Mouse (Mus musculus) stomach, postnatal 0 days (tissue): ENCODE results near the gene Grin2c. TPM values are rescaled to one million over a fixed set of nuclear protein-coding genes. Genes with fewer than 3 reads are reported as not detected.
A peak's percentile ranks its signal among the peaks of the same experiment; 100 is the strongest.

ENCODE experiments used
- ATAC-seq: fragments of 200-750 bp; cut with Nextera tagmentation; 2 replicates; pipeline ENCODE4 v1.8.0; 2017; ENCODE audit not compliant: low FRiP score, low TSS enrichment
- DNase-seq: peaks from one replicate; pipeline ENCODE4 v3.0.0-alpha.2; 2016; ENCODE audit warnings: low spot score
- H3K27ac ChIP-seq: fragments of 300-500 bp; sonication (generic); replicated peaks from 2 replicates; pipeline ENCODE4 v1.5.1; 2014; ENCODE audit warnings: mild to moderate bottlenecking, control low read depth
- H3K27me3 ChIP-seq: fragments of 300-500 bp; sonication (generic); 2 replicates; pipeline ENCODE4 v1.6.1; 2014; ENCODE audit warnings: low read length; ENCODE audit not compliant: control insufficient read depth, insufficient read depth
- H3K36me3 ChIP-seq: fragments of 300-500 bp; sonication (generic); 2 replicates; pipeline ENCODE4 v1.6.1; 2014; ENCODE audit warnings: low read length, mixed read lengths; ENCODE audit not compliant: control insufficient read depth, insufficient read depth
- H3K4me1 ChIP-seq: fragments of 300-500 bp; sonication (generic); replicated peaks from 2 replicates; pipeline ENCODE4 v1.6.1; 2014; ENCODE audit warnings: antibody characterized with exemption; ENCODE audit not compliant: control insufficient read depth, insufficient read depth
- H3K4me2 ChIP-seq: fragments of 300-500 bp; sonication (generic); replicated peaks from 2 replicates; pipeline ENCODE4 v1.6.1; 2014; ENCODE audit warnings: low read depth, mild to moderate bottlenecking, control low read depth, moderate library complexity
- H3K4me3 ChIP-seq: fragments of 300-500 bp; sonication (generic); 2 replicates; pipeline ENCODE4 v1.5.1; 2014; ENCODE audit warnings: low read depth, low read length, control low read depth
- H3K9ac ChIP-seq: fragments of 300-500 bp; sonication (generic); 2 replicates; pipeline ENCODE4 v1.6.1; 2014; ENCODE audit warnings: mild to moderate bottlenecking, low read length, control low read depth, mixed read lengths
- H3K9me3 ChIP-seq: fragments of 300-500 bp; sonication (generic); 2 replicates; pipeline ENCODE4 v1.6.1; 2016; ENCODE audit warnings: low read length; ENCODE audit not compliant: control insufficient read depth
- CTCF ChIP-seq: IDR thresholded peaks from 2 replicates; pipeline ENCODE4 v1.5.1; 2016; ENCODE audit warnings: antibody characterized with exemption, low read depth, mild to moderate bottlenecking, moderate library complexity
- EP300 ChIP-seq: optimal IDR thresholded peaks from 2 replicates; pipeline ENCODE3; 2016; ENCODE audit warnings: antibody characterized with exemption
- WGBS: fragments of 180-500 bp; shearing (Covaris S2); extraction: QIAGEN DNeasy Blood & Tissue Kit; methylation state at CpG from one replicate; pipeline ENCODE4 v1.1.7; 2014; 5-methylcytosine and 5-hydroxymethylcytosine counted together
- microRNA-seq: library from miRNA; unstranded; fragments of <30 nt; microRNA quantifications from one replicate; pipeline ENCODE4, GENCODE M21; 2016
- polyA plus RNA-seq: library from polyadenylated mRNA; unstranded; fragments of >200 nt; fragmentation: Nextera tagmentation; extraction: Ambion mirVana; gene quantifications from 2 replicates; pipeline ENCODE4 v1.2.1, GENCODE M21; 2015

The Grin2c gene
- polyA plus RNA-seq, 1 experiment from 2014 or later: not detected

- TF ChIP-seq CTCF: no peak
- TF ChIP-seq EP300: no peak
- Histone ChIP-seq H3K9me3 (no peaks in the 10 kb centered on the region), H3K4me3 (no peak overlapping the region), H3K27me3 (no peaks in the 10 kb centered on the region), H3K4me2 (no peak overlapping the region), H3K27ac (no peak overlapping the region), H3K4me1 (no peaks in the 10 kb centered on the region), H3K36me3 (peaks cover 11% of the 10 kb centered on the region), H3K9ac (no peak overlapping the region)
- ATAC-seq (no peak), DNase-seq (no peak)
- WGBS: 73% methylated on average over 25 of the region's 25 CpGs
Observed at GRCm38 (mm10) chr11:115208776-115209732, 58.0 kb downstream of the Grin2c start.

GRCm38 (mm10) chr11:115208126-115208525 lies 58.9 kb downstream of the Grin2c start:
- Histone ChIP-seq H3K9ac (no peak overlapping the region), H3K9me3 (no peaks in the 10 kb centered on the region), H3K4me3 (no peak overlapping the region), H3K27ac (no peak overlapping the region), H3K4me1 (no peaks in the 10 kb centered on the region), H3K36me3 (peaks cover 15% of the 10 kb centered on the region), H3K27me3 (no peaks in the 10 kb centered on the region), H3K4me2 (no peak overlapping the region)
- ATAC-seq (no peak), DNase-seq (no peak)
- WGBS: 79% methylated on average over 12 of the region's 12 CpGs
- TF ChIP-seq EP300 (no peak), CTCF (no peak)

- peaks cover 21% of the 10 kb centered on the region for H3K36me3 ChIP-seq
- TF ChIP-seq CTCF: no peak
- TF ChIP-seq EP300: no peak
- H3K4me3 ChIP-seq: no peak overlapping the region
- no peaks in the 10 kb centered on the region for H3K9me3 ChIP-seq
- WGBS: 95% methylated on average over 9 of the region's 9 CpGs
- DNase-seq: no peak
- no peak overlapping the region for H3K4me2 ChIP-seq
- no peak overlapping the region for H3K27ac ChIP-seq
- H3K9ac ChIP-seq: no peak overlapping the region
- no peak for ATAC-seq
- H3K27me3 ChIP-seq: no peaks in the 10 kb centered on the region
- H3K4me1 ChIP-seq: no peaks in the 10 kb centered on the region
Observed at GRCm38 (mm10) chr11:115202756-115203155, 64.3 kb downstream of the Grin2c start.

GRCm38 (mm10) chr11:115202316-115202715 lies 64.7 kb downstream of the Grin2c start:
- Histone ChIP-seq H3K27ac (no peak overlapping the region), H3K4me2 (no peak overlapping the region), H3K27me3 (no peaks in the 10 kb centered on the region), H3K36me3 (peaks cover 23% of the 10 kb centered on the region), H3K4me1 (no peaks in the 10 kb centered on the region), H3K4me3 (no peak overlapping the region), H3K9me3 (no peaks in the 10 kb centered on the region), H3K9ac (no peak overlapping the region)
- TF ChIP-seq CTCF (peak; percentile 97), EP300 (no peak)
- peak; percentile 87 for DNase-seq
- ATAC-seq: peak; percentile 84
- 13% methylated on average over 12 of the region's 12 CpGs for WGBS

- 88% methylated on average over 4 of the region's 4 CpGs for WGBS
Observed at GRCm38 (mm10) chr11:115200520-115200919, 66.5 kb downstream of the Grin2c start.

More at GRCm38 (mm10) chr11:115200520-115200919, 66.5 kb downstream of the Grin2c start:
- H3K4me3 ChIP-seq: no peak overlapping the region
- DNase-seq (no peak), ATAC-seq (no peak)
- no peak overlapping the region for H3K27ac ChIP-seq
- H3K4me2 ChIP-seq: no peak overlapping the region
- TF ChIP-seq EP300 (no peak), CTCF (no peak)
- no peaks in the 10 kb centered on the region for H3K9me3 ChIP-seq
- H3K9ac ChIP-seq: no peak overlapping the region
- peaks cover 17% of the 10 kb centered on the region for H3K36me3 ChIP-seq
- no peaks in the 10 kb centered on the region for H3K27me3 ChIP-seq
- H3K4me1 ChIP-seq: no peaks in the 10 kb centered on the region

Small RNA genes lying within 50 kb of the gene (microRNA-seq; reads per million reads assigned to microRNA genes)
- not detected for gene Gm25837

Other genes starting within 250 kb of the Grin2c start
- gene Cd300ld4, start 240.2 kb downstream of the Grin2c start, polyA plus RNA-seq: not detected in 2 replicates
- gene Cd300ld5, start 229.5 kb downstream of the Grin2c start, polyA plus RNA-seq: not detected in 2 replicates
- not detected in 2 replicates for gene Cd300ld3, start 218.8 kb downstream of the Grin2c start, polyA plus RNA-seq
- gene Cd300e, start 205.1 kb downstream of the Grin2c start, polyA plus RNA-seq: 0.07 TPM in 1 of 2 replicates, not detected in the other
- gene Rab37, start 175.8 kb downstream of the Grin2c start, polyA plus RNA-seq: 1.7 TPM in 2 replicates
- gene Cd300lf, start 133.3 kb downstream of the Grin2c start, polyA plus RNA-seq: 0.36 and 0.47 TPM in 2 replicates
- 104 and 109 TPM in 2 replicates for gene Slc9a3r1, start 103.9 kb downstream of the Grin2c start, polyA plus RNA-seq
- gene Tmem104, start 79.8 kb downstream of the Grin2c start, polyA plus RNA-seq: 6.3 and 8.2 TPM in 2 replicates
- gene Nat9, start 79.4 kb downstream of the Grin2c start, polyA plus RNA-seq: 17.7 and 18.1 TPM in 2 replicates
- gene Fdxr, start 9.8 kb upstream of the Grin2c start, polyA plus RNA-seq: 6.7 and 7.3 TPM in 2 replicates
- gene Fads6, start 30.4 kb upstream of the Grin2c start, polyA plus RNA-seq: 1.3 and 1.5 TPM in 2 replicates
- gene Otop2, start 39.9 kb upstream of the Grin2c start, polyA plus RNA-seq: 4.2 and 4.7 TPM in 2 replicates
- gene Ush1g, start 54.8 kb upstream of the Grin2c start, polyA plus RNA-seq: 0.34 and 0.36 TPM in 2 replicates
- 20.5 and 21.0 TPM in 2 replicates for gene Otop3, start 67.5 kb upstream of the Grin2c start, polyA plus RNA-seq
- gene Hid1, start 100.5 kb upstream of the Grin2c start, polyA plus RNA-seq: 37.5 and 42.7 TPM in 2 replicates
- 3.9 and 4.1 TPM in 2 replicates for gene Cdr2l, start 114.7 kb upstream of the Grin2c start, polyA plus RNA-seq
- 138 and 144 TPM in 2 replicates for gene Mrpl58, start 136.5 kb upstream of the Grin2c start, polyA plus RNA-seq
- 883 and 916 TPM in 2 replicates for gene Atp5h, start 152.7 kb upstream of the Grin2c start, polyA plus RNA-seq
- gene Kctd2, start 152.9 kb upstream of the Grin2c start, polyA plus RNA-seq: 11.6 and 13.0 TPM in 2 replicates
- 0.10 and 0.13 TPM in 2 replicates for gene Trim80, start 173.3 kb upstream of the Grin2c start, polyA plus RNA-seq
- 14.4 and 17.3 TPM in 2 replicates for gene Slc16a5, start 195.2 kb upstream of the Grin2c start, polyA plus RNA-seq
- 6.3 and 6.5 TPM in 2 replicates for gene Armc7, start 208.4 kb upstream of the Grin2c start, polyA plus RNA-seq
- gene Nt5c, start 224.6 kb upstream of the Grin2c start, polyA plus RNA-seq: 145 and 152 TPM in 2 replicates
- 356 and 371 TPM in 2 replicates for gene Jpt1, start 247.1 kb upstream of the Grin2c start, polyA plus RNA-seq